Mouse (Mus musculus): Measurements from ENCODE around the gene Pth2.

DNA sequence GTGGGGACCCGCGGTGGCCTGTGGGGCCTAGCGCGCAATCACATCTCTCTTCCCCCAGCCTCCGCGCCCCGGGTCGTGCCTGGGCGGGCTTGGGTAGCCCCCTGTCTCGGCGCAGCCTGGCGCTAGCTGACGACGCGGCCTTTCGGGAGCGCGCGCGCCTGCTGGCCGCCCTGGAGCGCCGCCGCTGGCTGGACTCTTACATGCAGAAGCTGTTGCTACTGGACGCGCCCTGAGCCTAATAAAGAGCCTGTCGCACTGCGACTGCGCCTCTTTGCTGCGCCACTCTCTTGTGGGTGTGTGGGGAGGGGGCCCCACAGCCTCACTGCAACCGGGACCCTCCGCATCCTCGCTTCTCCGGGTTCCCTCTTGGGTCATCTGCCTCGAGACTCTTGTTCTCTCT is 745 bp downstream of the Pth2 start:
- TF ChIP-seq CTCF (conservative IDR thresholded peaks at IDR 0.05; ENCODE audit: low read length), result no peak
- no peak for TF ChIP-seq NANOG (IDR thresholded peaks at IDR 0.05; ENCODE audit: borderline replicate concordance, low read length)
- no peak for TF ChIP-seq POU5F1 (IDR thresholded peaks at IDR 0.05; ENCODE audit: borderline replicate concordance, low read length)
